Mouse (Mus musculus): Measurements from ENCODE around the gene Sft2d2. TPM values are rescaled to one million over a fixed set of nuclear protein-coding genes. Genes with fewer than 3 reads are reported as not detected.

The Sft2d2 gene
- total and polyA plus RNA-seq, 2 experiments: 29.8 to 32.4 TPM

DNA sequence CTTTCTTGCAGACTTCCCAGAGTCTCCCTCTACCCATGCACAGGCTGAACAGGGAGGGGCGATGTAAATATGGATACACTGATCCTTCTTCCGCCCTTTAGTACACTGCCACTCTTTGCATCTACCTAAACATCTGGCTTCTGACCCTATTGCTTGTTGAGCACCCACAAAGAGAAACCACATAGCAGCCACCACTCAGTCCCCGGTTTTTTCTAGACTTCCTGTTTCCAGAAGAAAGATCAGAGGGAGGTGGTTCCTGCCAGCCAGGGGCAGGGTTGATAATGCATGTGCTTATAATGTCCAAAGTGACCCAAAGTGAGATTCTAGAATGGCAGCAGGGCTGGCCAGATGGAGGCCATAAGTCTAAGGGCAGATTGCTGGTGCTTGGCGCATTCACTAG, 40.1 kb downstream of the Sft2d2 start:
- no peaks in the 10 kb centered on the region for H3K36me3 ChIP-seq (ENCODE audit: control insufficient read depth, insufficient read depth, low read length)
- H3K27me3 ChIP-seq (ENCODE audit: control insufficient read depth, insufficient read depth, low read length): 0 out of 2 replicates have a peak, but pooled peaks cover 3% of the 10 kb centered on the region
- no peak for DNase-seq (ENCODE audit: extremely low read depth, low read depth, low spot score)
- TF ChIP-seq POLR2A (IDR thresholded peaks at IDR 0.05; ENCODE audit: extremely low read depth, insufficient read depth, low read length): no peak
- no peak for TF ChIP-seq CTCF (IDR thresholded peaks at IDR 0.05; ENCODE audit: low read depth, low read length)
- H3K4me1 ChIP-seq (ENCODE audit: control insufficient read depth, insufficient read depth, low read length): no peaks in the 10 kb centered on the region
- no peak overlapping the region for H3K27ac ChIP-seq (replicated peaks; ENCODE audit: insufficient read depth, low read depth, low read length)
- no peak overlapping the region for H3K4me3 ChIP-seq (ENCODE audit: insufficient read depth, low read depth, low read length)
- WGBS: 77% methylated on average over 4 of the region's 4 CpGs
- H3K79me2 ChIP-seq (ENCODE audit: control insufficient read depth, insufficient read depth, low read length): no peaks in the 10 kb centered on the region
- no peak overlapping the region for H3K9ac ChIP-seq (ENCODE audit: low read depth, low read length)

DNA sequence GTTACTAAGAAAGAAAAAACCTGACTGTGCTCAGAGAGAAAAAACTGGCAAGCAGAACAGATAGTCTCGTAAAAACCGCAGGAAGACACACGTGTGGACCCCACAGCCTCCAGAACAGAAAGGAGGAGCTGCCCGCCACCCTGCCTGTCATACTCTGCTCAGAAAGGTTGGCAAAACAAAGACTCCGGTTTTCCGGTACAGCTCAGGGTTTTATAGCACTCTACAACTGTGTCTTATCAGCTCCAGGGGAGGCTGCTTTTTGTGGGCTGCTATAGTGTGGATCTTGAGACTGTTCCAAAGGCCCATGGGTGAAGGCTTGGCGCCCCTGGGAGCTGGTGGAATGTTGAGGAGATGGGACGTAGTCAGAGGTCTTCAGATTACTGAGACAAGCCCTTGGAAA, 43.0 kb downstream of the Sft2d2 start:
- WGBS: 81% methylated on average over 8 of the region's 8 CpGs
- H3K4me1 ChIP-seq (ENCODE audit: control insufficient read depth, insufficient read depth, low read length): no peaks in the 10 kb centered on the region
- TF ChIP-seq CTCF (IDR thresholded peaks at IDR 0.05; ENCODE audit: low read depth, low read length) (no peak), POLR2A (IDR thresholded peaks at IDR 0.05; ENCODE audit: extremely low read depth, insufficient read depth, low read length) (no peak)
- no peaks in the 10 kb centered on the region for H3K36me3 ChIP-seq (ENCODE audit: control insufficient read depth, insufficient read depth, low read length)
- no peak overlapping the region for H3K9ac ChIP-seq (ENCODE audit: low read depth, low read length)
- no peak for DNase-seq (ENCODE audit: extremely low read depth, low read depth, low spot score)
- no peaks in the 10 kb centered on the region for H3K79me2 ChIP-seq (ENCODE audit: control insufficient read depth, insufficient read depth, low read length)
- H3K27me3 ChIP-seq (ENCODE audit: control insufficient read depth, insufficient read depth, low read length): no peaks in the 10 kb centered on the region
- H3K4me3 ChIP-seq (ENCODE audit: insufficient read depth, low read depth, low read length): no peak overlapping the region
- no peak overlapping the region for H3K27ac ChIP-seq (replicated peaks; ENCODE audit: insufficient read depth, low read depth, low read length)

DNA sequence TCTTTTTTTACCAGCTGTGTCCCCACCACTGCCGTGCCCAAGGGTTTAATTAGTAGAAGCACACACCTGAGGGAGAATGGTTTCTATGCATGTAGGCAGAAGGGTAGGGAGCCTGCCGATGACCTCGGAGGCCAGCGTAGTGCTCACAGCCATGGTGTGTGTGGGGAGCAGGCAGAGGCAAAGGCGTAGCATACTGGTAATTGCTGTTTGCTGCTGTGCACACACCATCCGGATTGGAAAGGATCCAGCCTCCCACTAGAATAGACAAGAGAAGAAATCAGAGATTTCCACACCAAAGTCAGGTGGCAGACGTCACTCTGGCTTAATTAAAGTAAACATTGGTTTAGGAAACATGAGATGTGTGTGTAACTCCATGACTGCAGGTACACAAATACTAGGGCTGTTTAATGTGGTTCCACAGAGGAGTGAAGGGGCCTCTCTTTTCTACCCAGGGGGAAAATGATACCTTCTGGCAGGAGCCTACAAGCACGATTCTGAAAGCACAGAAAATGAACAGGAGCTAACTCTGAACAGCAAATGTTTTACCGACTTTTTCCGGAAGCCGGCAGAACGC, 51.8 kb downstream of the Sft2d2 start:
- Histone ChIP-seq H3K27ac (replicated peaks; ENCODE audit: insufficient read depth, low read depth, low read length) (no peak overlapping the region), H3K27me3 (ENCODE audit: control insufficient read depth, insufficient read depth, low read length) (no peaks in the 10 kb centered on the region), H3K9ac (ENCODE audit: low read depth, low read length) (no peak overlapping the region), H3K36me3 (ENCODE audit: control insufficient read depth, insufficient read depth, low read length) (no peaks in the 10 kb centered on the region), H3K4me3 (ENCODE audit: insufficient read depth, low read depth, low read length) (no peak overlapping the region), H3K79me2 (ENCODE audit: control insufficient read depth, insufficient read depth, low read length) (no peaks in the 10 kb centered on the region), H3K4me1 (ENCODE audit: control insufficient read depth, insufficient read depth, low read length) (no peaks in the 10 kb centered on the region)
- TF ChIP-seq CTCF (IDR thresholded peaks at IDR 0.05; ENCODE audit: low read depth, low read length) (no peak), POLR2A (IDR thresholded peaks at IDR 0.05; ENCODE audit: extremely low read depth, insufficient read depth, low read length) (no peak)
- WGBS: 63% methylated on average over 12 of the region's 12 CpGs
- DNase-seq (ENCODE audit: extremely low read depth, low read depth, low spot score): no peak

DNA sequence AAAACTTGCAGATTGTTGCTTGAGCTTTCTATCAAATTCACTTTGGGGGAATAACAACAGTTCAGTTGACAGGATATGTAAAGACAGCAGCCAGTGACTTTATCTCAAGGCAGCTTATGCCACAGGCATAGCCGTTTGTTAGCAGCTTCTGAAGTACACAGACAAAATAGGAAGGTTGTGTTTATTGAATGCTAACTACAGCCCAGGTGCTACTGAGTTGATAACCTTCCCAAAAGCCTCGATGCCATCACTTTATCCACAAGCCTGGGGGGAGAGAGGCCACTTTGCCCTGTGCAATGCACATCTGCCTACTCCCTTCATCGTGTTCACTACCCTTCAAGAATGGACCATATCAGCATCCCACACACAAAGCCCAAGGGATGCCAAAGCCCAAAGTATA, 54.0 kb downstream of the Sft2d2 start:
- TF ChIP-seq CTCF (IDR thresholded peaks at IDR 0.05; ENCODE audit: low read depth, low read length): no peak
- no peak for TF ChIP-seq POLR2A (IDR thresholded peaks at IDR 0.05; ENCODE audit: extremely low read depth, insufficient read depth, low read length)
- DNase-seq (ENCODE audit: extremely low read depth, low read depth, low spot score): no peak
- Histone ChIP-seq H3K4me1 (ENCODE audit: control insufficient read depth, insufficient read depth, low read length) (no peaks in the 10 kb centered on the region), H3K27ac (replicated peaks; ENCODE audit: insufficient read depth, low read depth, low read length) (no peak overlapping the region), H3K36me3 (ENCODE audit: control insufficient read depth, insufficient read depth, low read length) (no peaks in the 10 kb centered on the region), H3K79me2 (ENCODE audit: control insufficient read depth, insufficient read depth, low read length) (no peaks in the 10 kb centered on the region), H3K9ac (ENCODE audit: low read depth, low read length) (no peak overlapping the region), H3K27me3 (ENCODE audit: control insufficient read depth, insufficient read depth, low read length) (no peaks in the 10 kb centered on the region), H3K4me3 (ENCODE audit: insufficient read depth, low read depth, low read length) (no peak overlapping the region)
- 70% methylated on average over 3 of the region's 3 CpGs for WGBS

DNA sequence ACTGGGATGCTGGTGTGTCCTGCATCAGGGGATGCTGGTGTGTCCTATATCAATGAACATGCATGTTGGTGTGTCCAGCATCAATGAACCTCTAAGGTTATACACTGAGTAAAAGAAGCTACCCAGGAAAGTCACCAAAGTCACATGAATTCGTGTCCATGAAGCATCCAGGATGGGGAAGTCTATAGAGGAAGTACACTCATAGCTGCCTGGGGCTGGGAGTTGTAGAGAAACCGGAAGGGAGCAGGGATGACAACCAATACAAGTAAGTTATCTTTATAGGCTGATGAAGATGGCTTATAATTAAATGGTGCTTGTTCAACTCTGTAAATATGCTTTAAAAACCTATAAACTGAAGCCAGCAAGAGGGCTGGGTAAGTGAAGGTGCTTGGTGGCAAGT, 60.4 kb downstream of the Sft2d2 start:
- H3K27me3 ChIP-seq (ENCODE audit: control insufficient read depth, insufficient read depth, low read length): no peaks in the 10 kb centered on the region
- no peak overlapping the region for H3K4me3 ChIP-seq (ENCODE audit: insufficient read depth, low read depth, low read length)
- TF ChIP-seq POLR2A (IDR thresholded peaks at IDR 0.05; ENCODE audit: extremely low read depth, insufficient read depth, low read length) (no peak), CTCF (IDR thresholded peaks at IDR 0.05; ENCODE audit: low read depth, low read length) (no peak)
- no peaks in the 10 kb centered on the region for H3K36me3 ChIP-seq (ENCODE audit: control insufficient read depth, insufficient read depth, low read length)
- H3K27ac ChIP-seq (replicated peaks; ENCODE audit: insufficient read depth, low read depth, low read length): no peak overlapping the region
- H3K9ac ChIP-seq (ENCODE audit: low read depth, low read length): no peak overlapping the region
- 63% methylated on average over 2 of the region's 2 CpGs for WGBS
- H3K4me1 ChIP-seq (ENCODE audit: control insufficient read depth, insufficient read depth, low read length): peaks cover 4% of the 10 kb centered on the region; the same call in 1 of the 2 replicates
- no peaks in the 10 kb centered on the region for H3K79me2 ChIP-seq (ENCODE audit: control insufficient read depth, insufficient read depth, low read length)
- DNase-seq (ENCODE audit: extremely low read depth, low read depth, low spot score): no peak

DNA sequence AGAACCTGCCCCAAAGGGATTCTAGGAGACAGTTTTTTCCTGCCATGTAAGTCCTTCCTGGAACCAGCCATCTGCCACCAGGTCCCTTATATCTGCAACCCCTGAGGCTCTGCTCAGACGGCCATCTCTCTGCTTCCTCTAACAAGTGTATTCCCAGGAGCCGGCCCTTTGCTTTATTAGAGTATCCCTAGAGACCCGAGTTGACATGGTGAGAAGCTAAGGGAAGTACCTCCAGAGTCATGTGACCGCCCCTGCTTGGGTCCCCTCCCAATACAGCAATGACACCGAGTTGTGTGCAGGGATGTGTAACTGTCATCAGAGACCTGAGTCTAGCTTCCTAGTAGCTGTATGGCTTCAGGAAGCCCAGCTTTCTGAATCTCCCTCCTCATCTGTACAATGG, 61.0 kb downstream of the Sft2d2 start:
- Histone ChIP-seq H3K27ac (replicated peaks; ENCODE audit: insufficient read depth, low read depth, low read length) (no peak overlapping the region), H3K4me3 (ENCODE audit: insufficient read depth, low read depth, low read length) (no peak overlapping the region), H3K79me2 (ENCODE audit: control insufficient read depth, insufficient read depth, low read length) (no peaks in the 10 kb centered on the region), H3K4me1 (ENCODE audit: control insufficient read depth, insufficient read depth, low read length) (peaks cover 4% of the 10 kb centered on the region; the same call in 1 of the 2 replicates), H3K27me3 (ENCODE audit: control insufficient read depth, insufficient read depth, low read length) (no peaks in the 10 kb centered on the region), H3K9ac (ENCODE audit: low read depth, low read length) (no peak overlapping the region), H3K36me3 (ENCODE audit: control insufficient read depth, insufficient read depth, low read length) (no peaks in the 10 kb centered on the region)
- no peak for DNase-seq (ENCODE audit: extremely low read depth, low read depth, low spot score)
- 75% methylated on average over 5 of the region's 5 CpGs for WGBS
- TF ChIP-seq POLR2A (IDR thresholded peaks at IDR 0.05; ENCODE audit: extremely low read depth, insufficient read depth, low read length) (no peak), CTCF (IDR thresholded peaks at IDR 0.05; ENCODE audit: low read depth, low read length) (no peak)

All from liver, adult 2 months (tissue).